Mouse (Mus musculus) midbrain, embryonic 10.5 days (tissue): Measurements from ENCODE around the gene Inava. TPM values are rescaled to one million over a fixed set of nuclear protein-coding genes. Genes with fewer than 3 reads are reported as not detected.

Source experiments
- DNase-seq: peaks from one replicate; pipeline ENCODE4 v3.0.0-alpha.2; 2017; ENCODE audit warnings: low spot score
- H3K27ac ChIP-seq: fragments of 300-500 bp; sonication (generic); replicated peaks from 2 replicates; pipeline ENCODE4 v1.5.1; 2016; ENCODE audit warnings: mild to moderate bottlenecking
- H3K27me3 ChIP-seq: fragments of 300-500 bp; sonication (generic); 2 replicates; pipeline ENCODE4 v1.6.1; 2016; ENCODE audit warnings: low read depth, mild to moderate bottlenecking; ENCODE audit not compliant: poor library complexity, severe bottlenecking
- H3K36me3 ChIP-seq: fragments of 300-500 bp; sonication (generic); 2 replicates; pipeline ENCODE4 v1.6.1; 2016; ENCODE audit warnings: mild to moderate bottlenecking, moderate library complexity
- H3K4me1 ChIP-seq: fragments of 300-500 bp; sonication (generic); 2 replicates; pipeline ENCODE4 v1.6.1; 2016
- H3K4me3 ChIP-seq: fragments of 300-500 bp; sonication (generic); 2 replicates; pipeline ENCODE4 v1.5.1; 2016; ENCODE audit warnings: mild to moderate bottlenecking, moderate library complexity
- H3K9me3 ChIP-seq: fragments of 300-500 bp; sonication (generic); replicated peaks from 2 replicates; pipeline ENCODE4 v1.6.1; 2016; ENCODE audit warnings: mild to moderate bottlenecking
- WGBS: fragments of 180-500 bp; shearing (Covaris S2); methylation state at CpG from one replicate; pipeline ENCODE4 v1.1.7; 2016; 5-methylcytosine and 5-hydroxymethylcytosine counted together
- polyA plus RNA-seq: library from polyadenylated mRNA; unstranded; fragments of >200 nt; fragmentation: Nextera tagmentation; extraction: Ambion mirVana; gene quantifications from 2 replicates; pipeline ENCODE4 v1.2.1, GENCODE M21; 2016

Gene Inava
- polyA plus RNA-seq, 1 experiment from 2014 or later = 18.8 TPM

GRCm38 (mm10) chr1:136253472-136253871, 19.4 kb upstream of the Inava start:
- Histone ChIP-seq H3K4me1 (peaks cover 15% of the 10 kb centered on the region), H3K4me3 (no peak overlapping the region), H3K36me3 (no peaks in the 10 kb centered on the region), H3K27me3 (peaks cover 73% of the 10 kb centered on the region), H3K9me3 (no peaks in the 10 kb centered on the region), H3K27ac (no peak overlapping the region)
- 40% methylated on average over 2 of the region's 2 CpGs for WGBS
- no peak for DNase-seq

- H3K4me1 ChIP-seq = peaks cover under 1% of the 10 kb centered on the region
- no peak overlapping the region for H3K27ac ChIP-seq
- H3K4me3 ChIP-seq = no peak overlapping the region
- no peak for DNase-seq
- H3K27me3 ChIP-seq = peaks cover 73% of the 10 kb centered on the region
- H3K9me3 ChIP-seq = no peaks in the 10 kb centered on the region
- H3K36me3 ChIP-seq = no peaks in the 10 kb centered on the region
- 76% methylated on average over 5 of the region's 5 CpGs for WGBS
These were observed 15.6 kb upstream of the Inava start for GRCm38 (mm10) chr1:136249662-136250061.

- H3K27ac ChIP-seq = no peak overlapping the region
- 91% methylated on average over 5 of the region's 5 CpGs for WGBS
- H3K36me3 ChIP-seq = no peaks in the 10 kb centered on the region
- H3K4me1 ChIP-seq = no peaks in the 10 kb centered on the region
- no peaks in the 10 kb centered on the region for H3K9me3 ChIP-seq
- no peak overlapping the region for H3K4me3 ChIP-seq
- DNase-seq = no peak
- H3K27me3 ChIP-seq = peaks cover 86% of the 10 kb centered on the region
These were observed 13.3 kb upstream of the Inava start for GRCm38 (mm10) chr1:136247393-136247792.

GRCm38 (mm10) chr1:136244469-136244868, 10.4 kb upstream of the Inava start:
- 83% methylated on average over 5 of the region's 5 CpGs for WGBS
- Histone ChIP-seq H3K27me3 (peaks cover 99% of the 10 kb centered on the region), H3K9me3 (no peaks in the 10 kb centered on the region), H3K36me3 (no peaks in the 10 kb centered on the region), H3K4me3 (no peak overlapping the region), H3K27ac (no peak overlapping the region), H3K4me1 (no peaks in the 10 kb centered on the region)
- DNase-seq = no peak

GRCm38 (mm10) chr1:136241801-136242200, 7.7 kb upstream of the Inava start:
- H3K27me3 ChIP-seq = peaks cover 99% of the 10 kb centered on the region
- H3K4me3 ChIP-seq = no peak overlapping the region
- H3K36me3 ChIP-seq = no peaks in the 10 kb centered on the region
- no peak for DNase-seq
- 93% methylated on average over 7 of the region's 7 CpGs for WGBS
- H3K4me1 ChIP-seq = no peaks in the 10 kb centered on the region
- H3K27ac ChIP-seq = no peak overlapping the region
- no peaks in the 10 kb centered on the region for H3K9me3 ChIP-seq

- 84% methylated on average over 4 of the region's 4 CpGs for WGBS
- Histone ChIP-seq H3K4me1 (peaks cover 17% of the 10 kb centered on the region), H3K36me3 (no peaks in the 10 kb centered on the region), H3K27ac (no peak overlapping the region), H3K4me3 (no peak overlapping the region), H3K27me3 (peaks cover 89% of the 10 kb centered on the region), H3K9me3 (no peaks in the 10 kb centered on the region)
- DNase-seq = no peak
These were observed 4.4 kb upstream of the Inava start for GRCm38 (mm10) chr1:136238495-136238894.

- H3K27ac ChIP-seq = peak overlapping the region; percentile 96
- DNase-seq = no peak
These were observed 580 bp upstream of the Inava start for GRCm38 (mm10) chr1:136234595-136235092.

GRCm38 (mm10) chr1:136232986-136233790, 876 bp downstream of the Inava start:
- Histone ChIP-seq H3K9me3 (no peaks in the 10 kb centered on the region), H3K36me3 (no peaks in the 10 kb centered on the region), H3K4me3 (peak overlapping the region; percentile 76), H3K4me1 (peaks cover 70% of the 10 kb centered on the region), H3K27ac (peak overlapping the region; percentile 96), H3K27me3 (peaks cover 82% of the 10 kb centered on the region)
- DNase-seq = peak; percentile 67
- under 1% methylated on average over 23 of the region's 23 CpGs for WGBS

More at GRCm38 (mm10) chr1:136234595-136235092, 580 bp upstream of the Inava start:
- H3K4me3 ChIP-seq = peak overlapping the region; percentile 76
- 2% methylated on average over 9 of the region's 9 CpGs for WGBS
- peaks cover 82% of the 10 kb centered on the region for H3K27me3 ChIP-seq
- peaks cover 56% of the 10 kb centered on the region for H3K4me1 ChIP-seq
- no peaks in the 10 kb centered on the region for H3K9me3 ChIP-seq
- H3K36me3 ChIP-seq = no peaks in the 10 kb centered on the region

GRCm38 (mm10) chr1:136232285-136232926, 1.7 kb downstream of the Inava start:
- peak; percentile 47 for DNase-seq
- no peaks in the 10 kb centered on the region for H3K9me3 ChIP-seq
- H3K27me3 ChIP-seq = peaks cover 83% of the 10 kb centered on the region
- H3K36me3 ChIP-seq = peaks cover 1% of the 10 kb centered on the region
- H3K4me1 ChIP-seq = peaks cover 76% of the 10 kb centered on the region
- peak overlapping the region; percentile 96 for H3K27ac ChIP-seq
- H3K4me3 ChIP-seq = peak overlapping the region; percentile 76
- WGBS = 1% methylated on average over 9 of the region's 9 CpGs

- H3K27ac ChIP-seq = peak overlapping the region; percentile 79
- H3K36me3 ChIP-seq = peaks cover 9% of the 10 kb centered on the region
- H3K9me3 ChIP-seq = no peaks in the 10 kb centered on the region
- H3K27me3 ChIP-seq = peaks cover 83% of the 10 kb centered on the region
- under 1% methylated on average over 6 of the region's 6 CpGs for WGBS
- H3K4me3 ChIP-seq = peak overlapping the region; percentile 76
- H3K4me1 ChIP-seq = peaks cover 76% of the 10 kb centered on the region
- DNase-seq = peak; percentile 17
These were observed 2.5 kb downstream of the Inava start for GRCm38 (mm10) chr1:136231596-136231995.

GRCm38 (mm10) chr1:136230201-136230600, 3.9 kb downstream of the Inava start:
- peak overlapping the region; percentile 76 for H3K4me3 ChIP-seq
- peak overlapping the region; percentile 79 for H3K27ac ChIP-seq
- no peaks in the 10 kb centered on the region for H3K9me3 ChIP-seq
- H3K36me3 ChIP-seq = peaks cover 23% of the 10 kb centered on the region
- DNase-seq = peak; percentile 24
- H3K4me1 ChIP-seq = peaks cover 83% of the 10 kb centered on the region
- H3K27me3 ChIP-seq = peaks cover 78% of the 10 kb centered on the region
- 23% methylated on average over 11 of the region's 11 CpGs for WGBS

- peaks cover 73% of the 10 kb centered on the region for H3K27me3 ChIP-seq
- peak; percentile 19 for DNase-seq
- H3K9me3 ChIP-seq = no peaks in the 10 kb centered on the region
- peaks cover 73% of the 10 kb centered on the region for H3K4me1 ChIP-seq
- 22% methylated on average over 6 of the region's 6 CpGs for WGBS
- H3K4me3 ChIP-seq = peak overlapping the region; percentile 76; the same call in 1 of the 2 replicates
- H3K27ac ChIP-seq = peak overlapping the region; percentile 79
- H3K36me3 ChIP-seq = peaks cover 35% of the 10 kb centered on the region
These were observed 5.1 kb downstream of the Inava start for GRCm38 (mm10) chr1:136229040-136229373.
